ENCODE assay signal across 8 mouse cellular contexts in genomic region chrX:20961477-20962378, GRCm38 (mm10). TPM values are rescaled to one million over a fixed set of nuclear protein-coding genes. Genes with fewer than 3 reads are reported as not detected.
A peak's percentile ranks its signal among the peaks of the same experiment; 100 is the strongest.
DNase-seq lines count a peak whose midpoint lies in the region; ATAC-seq lines count a peak whose summit lies in the region.

Uxt (minus strand) TSS chrX:20962017.

- H3K27ac ChIP-seq in intestine, embryonic 14.5 days (ENCODE audit: low read depth) = peak within 1 kb of the TSS; percentile 82

- no peaks in the 10 kb centered on the region for H3K27me3 ChIP-seq in intestine, embryonic 14.5 days (replicated peaks; ENCODE audit: control insufficient read depth, insufficient read depth, low read length)

- peaks cover 12% of the 10 kb centered on the region; the same call in 1 of the 2 replicates for H3K36me3 ChIP-seq in intestine, embryonic 14.5 days (ENCODE audit: control insufficient read depth, insufficient read depth, low read length)

- intact Hi-C loops in gastrocnemius, postnatal 14 days (cut with DNase I; ENCODE audit: low total_unique reads) = no loop called here
- intact Hi-C loops in left cerebral cortex, postnatal 14 days (cut with DNase I) = no loop called here

- peak within 1 kb of the TSS; percentile 47 for H3K4me2 ChIP-seq in intestine, embryonic 14.5 days (ENCODE audit: low read length)

- H3K4me1 ChIP-seq in intestine, embryonic 14.5 days (replicated peaks; ENCODE audit: control insufficient read depth, insufficient read depth, low read length) = no peaks in the 10 kb centered on the region; the same call in 1 of the 2 replicates

- DNase-seq in adipocyte (ENCODE audit: low spot score) = peak; percentile 95
- peak; percentile 94 for DNase-seq in embryo, embryonic 10 days (ENCODE audit: low spot score)
- DNase-seq in gastrocnemius, postnatal 14 days = peak; percentile 84
- peak; percentile 87 for DNase-seq in intestine, embryonic 14.5 days (ENCODE audit: low spot score)
- peak; percentile 88 to 89 for DNase-seq in left cerebral cortex, postnatal 14 days (ENCODE audit: low spot score in 2 of 2)
- DNase-seq in mesoderm, embryonic 11.5 days (ENCODE audit: low read depth, low spot score) = peak; percentile 92
- peak; percentile 83 to 87 for DNase-seq in right cerebral cortex, postnatal 36 days (ENCODE audit: low spot score in 2 of 2)
- DNase-seq in yolk sac, embryonic 10.5 days (ENCODE audit: low spot score) = peak; percentile 89

- peak; percentile 99 for ATAC-seq in intestine, embryonic 14.5 days (replicated peaks; ENCODE audit: low FRiP score, low TSS enrichment, low read depth)

- peak within 1 kb of the TSS; percentile 47 for H3K9ac ChIP-seq in intestine, embryonic 14.5 days (ENCODE audit: low read length)

- H3K4me3 ChIP-seq in intestine, embryonic 14.5 days (ENCODE audit: low read depth, low read length) = peak within 1 kb of the TSS; percentile 45

- H3K9me3 ChIP-seq in intestine, embryonic 14.5 days (ENCODE audit: control insufficient read depth, low read length) = no peaks in the 10 kb centered on the region

- 9% methylated on average over 57 of the region's 57 CpGs for WGBS in intestine, embryonic 14.5 days

RNA-seq across cellular contexts. Expression of gene Uxt, which starts in this region (rescaled TPM):
- total RNA-seq in gastrocnemius, postnatal 14 days (2021) = 10 to 100 TPM; 22.2 to 26.2 TPM
- 53.9 and 56.7 TPM in 2 replicates for polyA plus RNA-seq in intestine, embryonic 14.5 days (2014; fragmentation: Nextera tagmentation; extraction: Ambion mirVana)
- total RNA-seq in left cerebral cortex, postnatal 14 days (2021) = 10 to 100 TPM; 10.4 TPM

Comparison
In these comparisons a context has a peak if more than half of its experiments do, and no peak if none do; other contexts are left out.
1. Peak in every context shown above with its lines: DNase-seq, ATAC-seq, H3K4me3 ChIP-seq and H3K27ac ChIP-seq.